In genomic region chr13:47223576-47224538, GRCm38 (mm10) we compare ENCODE assay signal across 9 mouse cellular contexts.
A peak's percentile ranks its signal among the peaks of the same experiment; 100 is the strongest.
DNase-seq lines count a peak whose midpoint lies in the region; ATAC-seq and TF ChIP-seq lines count a peak whose summit lies in the region.
"Had no signal": no experiment of that assay in that cellular context is flagged by ENCODE, and none has a peak within 500 bp of the region (broad histone marks: within the 10 kb centered on the region; RNA-seq: fewer than 3 reads in every experiment).

No protein-coding gene starts in this region.

- H3K9ac ChIP-seq in stomach, postnatal 0 days (ENCODE audit: low read length), result no peak overlapping the region

- intact Hi-C loops in left cerebral cortex, postnatal 4 days (cut with DNase I), result no loop called here

- H3K27me3 ChIP-seq in stomach, postnatal 0 days (ENCODE audit: control insufficient read depth, insufficient read depth, low read length), result no peaks in the 10 kb centered on the region

- H3K9me3 ChIP-seq in stomach, postnatal 0 days (ENCODE audit: control insufficient read depth, low read length), result no peaks in the 10 kb centered on the region

- ATAC-seq in stomach, postnatal 0 days (ENCODE audit: low FRiP score, low TSS enrichment), result peak; percentile 43
- no peak for ATAC-seq in CD4-positive, CD25-positive, alpha-beta regulatory T cell, adult 4 months
- no peak for ATAC-seq in erythroid progenitor cell, adult 5-6 weeks (replicated peaks; ENCODE audit: low FRiP score, poor library complexity, severe bottlenecking)

- no peak for TF ChIP-seq EP300 in stomach, postnatal 0 days (optimal IDR thresholded peaks at IDR 0.05)

- H3K4me3 ChIP-seq in stomach, postnatal 0 days (ENCODE audit: low read depth, low read length), result no peak overlapping the region
- H3K4me3 ChIP-seq: erythroblast, embryonic 14.5 days had no signal

- WGBS in stomach, postnatal 0 days, result 53% methylated on average over 18 of the region's 18 CpGs

- no peaks in the 10 kb centered on the region for H3K36me3 ChIP-seq in stomach, postnatal 0 days (ENCODE audit: control insufficient read depth, insufficient read depth, low read length)

- peak; percentile 55 for DNase-seq in layer of hippocampus, adult 9-11 months
- DNase-seq in layer of hippocampus, adult 8-10 months (ENCODE audit: low spot score in 2 of 2), result no peak
- DNase-seq in cerebellum, adult 8-10 months, result peak; percentile 36
- DNase-seq in heart, adult 18-20 months, result peak; percentile 80 to 86
- peak; percentile 80 for DNase-seq in left cerebral cortex, postnatal 4 days
- DNase-seq in stomach, postnatal 0 days (ENCODE audit: low spot score), result peak; percentile 58

- H3K27ac ChIP-seq in stomach, postnatal 0 days (replicated peaks), result peak overlapping the region; percentile 78

- no peak overlapping the region for H3K4me2 ChIP-seq in stomach, postnatal 0 days (replicated peaks; ENCODE audit: low read depth)

- no peak for TF ChIP-seq CTCF in stomach, postnatal 0 days (IDR thresholded peaks at IDR 0.05; ENCODE audit: low read depth)

- peaks cover 3% of the 10 kb centered on the region; the same call in 1 of the 2 replicates for H3K4me1 ChIP-seq in stomach, postnatal 0 days (replicated peaks; ENCODE audit: control insufficient read depth, insufficient read depth)

Comparison
In these comparisons a context has a peak if more than half of its experiments do, and no peak if none do; other contexts are left out.
1. DNase-seq: peak in layer of hippocampus, adult 9-11 months (single experiment), cerebellum, adult 8-10 months (single experiment), heart, adult 18-20 months (2 of 2), left cerebral cortex, postnatal 4 days (single experiment) and stomach, postnatal 0 days (single experiment); none in layer of hippocampus, adult 8-10 months (0 of 2).